Mouse (Mus musculus): ENCODE measurements around the gene Epha7. TPM values are rescaled to one million over a fixed set of nuclear protein-coding genes. Genes with fewer than 3 reads are reported as not detected.

The Epha7 gene
- 0.68 and 0.89 TPM in 2 replicates for polyA plus RNA-seq (2012; rRNA removed)

GRCm38 (mm10) chr4:28812691-28813289 lies at the start of gene Epha7:
Gene Epha7, plus strand, starts transcription at chr4:28813131.

